Mouse (Mus musculus): ENCODE data around the gene Gm49368.
"Not testable (repeated sequence)": the region's sequence is repeated elsewhere in the genome, so short reads cannot be mapped to it uniquely, and the experiment has no call there.

Gm49368 gene

DNA sequence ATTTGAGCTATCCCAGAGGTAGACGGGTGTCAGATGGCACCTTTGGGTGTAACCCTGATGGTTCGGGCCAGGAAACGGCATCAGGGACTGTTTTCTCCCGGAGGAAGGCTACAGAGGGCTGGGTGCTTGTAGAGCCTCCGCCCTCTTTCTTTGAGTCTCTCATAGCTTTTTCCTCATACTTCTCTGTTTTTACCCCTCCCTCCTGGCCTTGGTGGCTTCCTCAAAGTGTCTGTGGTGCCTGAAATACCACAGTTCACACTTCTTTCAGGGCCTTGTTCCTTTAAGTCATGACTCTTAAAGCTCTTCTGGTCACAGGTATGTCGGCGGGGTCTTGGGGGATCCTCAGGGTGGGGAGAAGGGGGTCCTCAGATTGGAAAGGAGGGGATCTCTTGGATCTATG is at the start of gene Gm49368, which contains the start of gene Itgam:
Gene Gm49368 (plus strand): TSS at position 228 of the 400 bp plus-strand sequence.
Gene Itgam (plus strand): TSS at position 185 of the 400 bp plus-strand sequence.
- in situ Hi-C loops (cut with MboI, MseI) = no loop called here

DNA sequence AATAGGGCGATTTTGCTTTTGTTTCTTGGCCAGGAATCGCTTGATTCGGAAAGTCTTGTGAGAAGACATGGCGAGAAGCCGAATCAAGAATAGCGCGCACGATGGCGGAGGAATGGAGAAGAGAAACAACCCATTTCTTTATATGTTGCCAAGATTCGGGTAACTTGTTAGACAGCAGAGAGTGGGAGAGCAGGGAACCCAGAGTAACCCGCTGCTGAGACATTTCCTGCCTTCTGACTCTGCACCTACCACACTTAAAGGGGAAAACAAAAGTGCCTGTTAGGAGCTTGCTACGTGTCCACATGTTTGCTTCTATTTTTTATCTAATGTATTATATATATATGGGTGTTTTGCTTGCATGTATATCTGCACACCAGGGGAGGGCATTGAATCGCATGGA is 49.4 kb upstream of the Gm49368 start:
- in situ Hi-C loops (cut with MboI, MseI) = loop anchor here in 1 of 2 experiments (25.0 kb wide), 1 partner anchor 199 kb away; the partner anchor contains the start of gene Cox6a2

DNA sequence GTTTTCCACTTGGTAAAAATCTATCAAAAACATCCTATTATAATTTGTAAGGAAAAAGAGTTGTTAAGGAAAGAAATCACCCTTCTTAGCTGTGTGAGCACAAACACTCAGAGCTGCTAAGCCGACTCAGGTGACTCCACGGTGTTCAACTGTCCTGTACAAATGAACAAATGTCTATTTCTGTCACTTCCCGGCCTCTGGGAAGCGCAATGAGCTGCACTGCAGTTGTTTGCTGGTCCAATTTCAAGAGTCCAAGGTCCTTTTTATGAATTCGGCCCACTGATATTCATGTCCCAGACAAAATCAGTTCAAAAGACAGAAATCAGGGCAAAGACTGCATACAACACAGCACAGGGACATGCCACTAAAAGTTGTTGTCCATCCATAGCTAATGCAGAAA is 46.3 kb upstream of the Gm49368 start:
- in situ Hi-C loops (cut with MboI, MseI) = loop anchor here in 1 of 2 experiments (25.0 kb wide), 1 partner anchor 196 kb away; the partner anchor contains the start of gene Cox6a2

DNA sequence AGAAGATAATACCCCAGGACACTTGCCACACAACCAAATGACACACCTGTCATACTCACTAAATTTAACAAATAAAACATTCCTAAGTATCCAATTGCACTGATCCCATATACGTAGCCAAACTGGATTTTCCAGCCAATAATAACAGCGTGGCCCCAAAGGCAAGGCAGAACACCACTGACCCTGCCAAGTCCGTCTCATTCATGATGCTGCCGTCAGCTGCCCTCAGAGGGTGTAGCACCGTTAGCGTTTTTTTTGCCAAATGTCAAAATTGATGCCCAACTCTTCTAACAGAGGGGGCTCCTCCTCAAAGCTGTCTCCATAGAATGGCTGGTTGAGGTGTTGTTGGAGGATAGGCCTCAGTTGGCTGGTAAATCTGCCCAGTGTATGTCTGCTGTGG is 45.8 kb upstream of the Gm49368 start:
- in situ Hi-C loops (cut with MboI, MseI) = loop anchor here in 1 of 2 experiments (25.0 kb wide), 1 partner anchor 196 kb away; the partner anchor contains the start of gene Cox6a2

DNA sequence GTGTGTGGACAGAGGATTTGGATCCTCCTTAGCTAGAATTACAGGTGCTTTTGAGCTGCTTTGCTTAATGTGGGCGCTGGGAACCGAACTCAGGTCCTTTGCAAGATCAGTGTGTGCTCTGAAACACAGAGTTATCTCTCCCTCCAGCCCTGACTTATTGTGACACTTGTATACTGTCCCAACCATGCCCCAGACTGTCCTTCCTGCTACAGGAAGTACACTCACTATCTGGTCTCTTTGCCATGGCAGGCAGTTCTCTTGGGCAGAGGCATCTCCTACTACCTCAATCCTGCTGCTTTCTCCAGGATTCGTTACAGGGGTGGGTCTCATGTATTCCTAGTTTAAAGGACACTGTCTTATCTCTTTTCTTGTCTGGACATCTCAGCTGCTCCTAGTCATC is 44.2 kb upstream of the Gm49368 start:
- in situ Hi-C loops (cut with MboI, MseI) = loop anchor here in 1 of 2 experiments (25.0 kb wide), 1 partner anchor 194 kb away; the partner anchor contains the start of gene Cox6a2

DNA sequence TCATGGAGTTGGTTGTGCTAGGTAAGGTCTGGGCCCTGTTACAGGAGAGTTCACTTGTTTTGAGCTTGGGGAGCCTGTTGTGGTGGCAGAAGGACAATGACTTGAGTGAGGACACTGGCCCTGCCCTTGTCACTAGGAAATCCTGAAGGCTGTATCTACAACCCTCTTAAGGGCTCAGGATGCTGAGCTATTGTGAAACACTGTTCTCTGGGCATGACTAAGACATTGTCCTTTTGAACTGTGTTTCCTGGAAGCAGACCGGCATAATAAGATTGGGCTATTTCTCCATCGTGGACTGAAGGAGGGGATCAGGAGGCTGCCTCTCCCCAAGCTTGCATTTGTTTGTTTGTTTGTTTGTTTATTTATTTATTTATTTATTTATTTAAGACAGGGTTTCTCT is 43.3 kb upstream of the Gm49368 start:
- in situ Hi-C loops (cut with MboI, MseI) = loop anchor here in 1 of 2 experiments (25.0 kb wide), 1 partner anchor 193 kb away; the partner anchor contains the start of gene Cox6a2

DNA sequence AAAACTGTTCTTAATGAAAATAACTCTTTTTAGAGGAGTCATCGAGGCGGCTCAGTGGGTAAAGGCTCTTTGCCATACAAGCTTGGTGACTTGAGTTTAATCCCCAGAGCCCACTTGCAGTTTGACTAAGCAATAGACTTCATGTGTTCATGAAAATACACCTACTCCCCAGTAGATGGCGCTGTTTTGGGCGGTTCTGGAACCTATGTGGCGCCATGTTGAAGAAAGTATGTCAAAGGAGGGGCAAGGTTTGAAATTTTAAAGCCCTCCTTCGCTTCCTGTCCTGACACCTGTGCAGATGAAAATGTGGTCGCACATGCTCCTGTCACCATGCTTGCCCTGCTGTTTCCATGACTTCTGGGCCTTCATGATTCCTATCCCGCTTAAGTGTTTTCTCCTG is 39.5 kb upstream of the Gm49368 start:
- in situ Hi-C loops (cut with MboI, MseI) = loop anchor here in 1 of 2 experiments (25.0 kb wide), 1 partner anchor 189 kb away; the partner anchor contains the start of gene Cox6a2

DNA sequence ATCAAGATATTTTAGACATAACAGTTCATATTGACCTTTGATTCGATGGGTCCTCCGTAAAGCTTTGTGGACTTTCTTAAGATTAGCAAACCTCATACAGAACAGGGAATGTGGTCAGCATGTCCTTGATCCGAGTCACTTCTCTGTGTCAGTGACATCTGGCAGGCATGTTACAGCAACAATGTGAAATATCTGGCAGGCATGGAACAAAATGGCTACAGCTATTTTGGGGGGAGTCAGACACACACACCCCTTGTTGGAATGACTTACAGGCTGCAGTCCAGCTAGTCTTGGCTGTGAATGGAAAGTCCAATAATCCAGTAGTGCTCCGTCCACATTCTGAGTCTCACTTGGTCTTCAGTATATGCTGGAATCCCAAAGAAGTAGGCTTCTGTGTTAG is 38.9 kb upstream of the Gm49368 start:
- in situ Hi-C loops (cut with MboI, MseI) = loop anchor here in 1 of 2 experiments (25.0 kb wide), 1 partner anchor 189 kb away; the partner anchor contains the start of gene Cox6a2

DNA sequence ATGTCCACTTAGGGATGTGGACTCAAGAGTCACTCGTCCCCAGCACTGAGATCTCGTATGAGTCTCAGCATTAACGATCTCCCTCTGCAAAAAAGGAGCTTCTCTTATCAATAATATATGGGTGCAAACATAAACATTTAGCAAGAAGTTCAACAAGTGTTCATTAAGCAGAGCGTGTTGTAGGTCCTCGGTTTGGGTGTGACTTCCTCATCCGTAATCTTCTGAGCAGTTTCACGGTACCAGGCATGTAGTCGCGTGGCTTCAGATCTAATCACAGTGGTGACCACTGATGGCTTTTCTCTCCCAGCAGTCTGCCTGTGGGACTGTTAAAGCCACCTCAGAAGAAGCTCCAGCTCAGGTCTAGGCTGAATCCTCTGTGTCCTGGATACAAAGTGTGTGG is 38.1 kb upstream of the Gm49368 start:
- in situ Hi-C loops (cut with MboI, MseI) = loop anchor here in 1 of 2 experiments (25.0 kb wide), 1 partner anchor 188 kb away; the partner anchor contains the start of gene Cox6a2

DNA sequence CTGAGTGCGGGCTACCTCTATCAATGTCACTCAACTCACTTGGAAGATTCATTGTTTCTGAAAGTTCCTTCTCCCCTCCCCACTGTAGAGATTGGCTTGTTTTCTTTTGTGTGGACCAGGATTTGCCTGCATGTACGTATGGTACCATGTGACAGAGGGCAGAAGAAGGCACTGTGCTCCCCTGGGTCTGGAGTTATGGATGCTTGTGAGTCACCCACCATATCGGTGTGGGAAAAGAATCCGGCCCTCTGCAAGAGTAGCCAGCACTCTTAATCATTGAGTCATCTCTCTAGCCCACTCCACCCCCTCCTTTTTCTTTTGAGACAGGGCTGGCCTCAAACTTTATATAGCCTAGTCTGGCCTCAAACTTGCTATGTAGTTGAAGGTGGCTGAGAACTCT is 37.6 kb upstream of the Gm49368 start:
- in situ Hi-C loops (cut with MboI, MseI) = loop anchor here in 1 of 2 experiments (25.0 kb wide), 1 partner anchor 187 kb away; the partner anchor contains the start of gene Cox6a2

DNA sequence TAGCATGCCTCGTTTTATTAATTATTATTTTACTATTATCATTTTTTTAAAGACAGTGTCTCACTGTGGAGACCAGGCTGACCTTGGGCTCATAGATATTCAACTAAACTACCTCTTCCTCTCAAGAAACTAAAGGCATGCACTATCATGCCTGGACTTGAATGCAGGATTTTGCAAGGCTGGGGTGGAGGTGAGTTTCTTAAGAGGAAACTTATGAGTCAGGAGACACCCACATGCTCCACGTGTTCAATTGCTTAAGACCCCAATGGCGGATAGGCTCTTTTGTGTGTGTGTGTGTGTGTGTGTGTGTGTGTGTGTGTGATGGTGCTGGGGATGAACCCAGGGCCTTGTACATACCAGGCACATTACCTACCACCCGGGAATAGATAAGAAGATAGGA is 37.1 kb upstream of the Gm49368 start:
- in situ Hi-C loops (cut with MboI, MseI) = no loop called here

DNA sequence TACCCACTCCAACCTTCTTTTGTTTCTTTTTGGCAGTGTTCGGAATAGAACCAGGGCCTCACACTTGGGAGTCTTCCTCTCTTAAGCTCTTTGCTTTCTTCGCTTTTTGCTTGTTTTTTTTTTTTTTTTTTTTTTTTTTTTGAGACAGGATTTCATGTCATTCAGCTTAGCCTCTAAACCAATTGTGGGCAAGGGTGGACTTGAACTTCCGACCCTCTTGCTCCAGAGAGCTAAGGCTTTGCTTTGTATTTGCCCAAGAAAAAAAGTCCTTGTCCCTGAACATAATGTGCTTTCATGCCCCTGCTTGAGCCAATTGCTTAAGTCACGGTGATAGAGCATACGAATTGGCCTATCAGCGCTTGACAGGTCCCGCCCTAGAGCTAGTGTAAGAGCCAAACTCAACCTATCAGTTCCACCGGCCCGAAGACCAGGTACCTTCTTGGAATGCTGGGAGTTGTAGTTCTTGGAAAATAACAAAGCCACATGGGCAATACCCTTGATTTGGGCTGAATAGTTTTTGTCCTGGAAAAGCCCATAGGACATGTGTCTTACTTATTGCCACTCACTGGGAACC is 31.0 kb upstream of the Gm49368 start:
- in situ Hi-C loops (cut with MboI, MseI) = no loop called here

DNA sequence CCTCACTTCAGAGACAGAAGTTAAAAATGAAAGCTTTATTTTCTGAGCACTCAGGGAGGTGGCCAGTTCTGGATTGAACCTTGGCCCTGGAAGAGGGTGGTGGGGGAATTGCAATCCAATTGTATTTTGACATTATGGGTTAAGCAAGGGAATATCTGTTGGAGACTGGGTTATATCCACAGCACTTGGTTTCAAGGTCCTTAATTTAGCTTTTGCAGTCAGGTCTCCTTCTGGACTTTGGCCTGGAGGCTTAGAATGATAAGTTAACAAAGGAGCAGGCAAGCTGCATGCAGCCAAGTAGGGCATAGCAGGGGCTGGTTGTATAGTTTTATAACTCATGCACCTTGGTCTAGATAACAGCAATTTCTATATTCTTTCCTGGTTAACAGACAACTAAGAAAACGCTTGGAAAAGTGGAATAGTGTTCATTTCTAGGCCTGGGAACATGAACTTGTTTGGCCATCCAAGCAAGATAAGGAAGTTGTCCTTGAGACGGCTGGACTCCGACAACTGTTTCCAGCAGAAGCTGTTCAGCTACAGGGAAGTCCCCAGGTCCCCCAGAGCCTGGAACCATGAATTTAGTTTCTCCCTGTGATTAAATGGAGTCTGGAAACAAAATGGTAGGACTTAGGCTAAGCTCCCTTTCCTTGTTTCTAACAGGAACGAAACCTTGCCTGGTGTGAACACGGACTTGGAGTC is 30.0 kb upstream of the Gm49368 start:
- in situ Hi-C loops (cut with MboI, MseI) = no loop called here

DNA sequence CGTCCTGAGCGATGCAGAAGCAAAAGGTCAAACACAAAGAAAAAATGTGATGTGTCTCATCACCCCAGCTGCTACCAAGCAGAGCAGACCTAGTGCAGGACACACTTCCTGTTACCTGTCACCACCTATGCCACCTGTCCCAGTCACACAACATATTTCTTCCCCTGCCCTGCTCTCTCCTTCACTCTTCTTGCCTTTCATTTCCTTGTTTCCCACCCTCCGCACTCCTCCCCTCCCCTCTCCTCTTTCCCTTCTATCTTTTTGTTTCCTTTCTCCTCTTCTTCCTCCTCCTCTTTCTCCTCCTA is 29.5 kb upstream of the Gm49368 start:
- in situ Hi-C loops (cut with MboI, MseI) = no loop called here

DNA sequence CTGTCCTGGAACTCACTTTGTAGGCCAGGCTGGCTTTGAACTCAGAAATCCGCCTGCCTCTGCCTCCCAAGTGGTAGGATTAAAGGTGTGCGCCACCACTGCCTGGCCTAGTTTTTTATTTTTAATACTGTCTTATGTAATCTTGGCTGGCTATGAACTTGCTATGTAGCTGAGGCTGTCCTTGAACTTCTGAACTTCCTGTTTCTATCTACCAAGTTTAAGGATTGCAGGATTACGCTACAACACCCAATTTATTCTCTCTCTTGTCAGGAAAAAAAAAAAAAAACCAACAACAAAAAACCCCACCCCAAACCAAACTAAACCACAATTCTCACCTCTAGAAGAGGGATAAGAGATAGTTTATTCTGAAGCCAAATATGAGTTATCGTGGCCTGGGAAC is 28.9 kb upstream of the Gm49368 start:
- in situ Hi-C loops (cut with MboI, MseI) = no loop called here

DNA sequence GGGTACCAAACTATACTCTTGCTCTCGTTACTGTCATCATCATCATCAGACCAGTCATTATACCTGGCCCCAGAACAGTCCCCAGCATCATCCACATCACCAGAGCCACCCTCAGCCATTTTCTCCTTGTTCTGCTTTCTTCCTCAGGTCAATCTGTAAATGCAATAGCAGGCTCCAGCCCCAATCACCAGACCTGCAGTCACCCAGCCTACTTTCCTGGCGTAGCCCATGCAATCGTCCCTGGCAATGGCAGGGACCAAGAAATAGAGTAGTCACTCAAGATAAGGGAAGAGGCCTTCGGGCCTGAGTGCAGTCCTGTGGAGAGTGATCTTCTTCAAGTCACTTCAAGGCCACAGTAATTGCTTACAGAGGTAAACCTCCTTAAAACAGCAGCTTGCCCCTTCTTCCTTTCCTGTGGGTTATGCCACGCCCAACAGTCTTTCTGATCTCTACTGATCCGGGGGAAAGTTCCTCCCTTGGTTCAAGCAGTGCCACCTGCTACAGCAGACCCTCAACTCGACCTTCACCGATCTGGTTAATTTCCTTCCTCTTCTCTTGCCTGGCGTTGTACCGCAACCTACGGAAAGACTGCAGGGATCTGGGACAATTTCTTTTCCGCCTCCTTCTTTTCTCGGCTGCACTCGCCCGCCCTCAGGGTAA is 20.2 kb upstream of the Gm49368 start:
- in situ Hi-C loops (cut with MboI, MseI) = not testable (repeated sequence)

DNA sequence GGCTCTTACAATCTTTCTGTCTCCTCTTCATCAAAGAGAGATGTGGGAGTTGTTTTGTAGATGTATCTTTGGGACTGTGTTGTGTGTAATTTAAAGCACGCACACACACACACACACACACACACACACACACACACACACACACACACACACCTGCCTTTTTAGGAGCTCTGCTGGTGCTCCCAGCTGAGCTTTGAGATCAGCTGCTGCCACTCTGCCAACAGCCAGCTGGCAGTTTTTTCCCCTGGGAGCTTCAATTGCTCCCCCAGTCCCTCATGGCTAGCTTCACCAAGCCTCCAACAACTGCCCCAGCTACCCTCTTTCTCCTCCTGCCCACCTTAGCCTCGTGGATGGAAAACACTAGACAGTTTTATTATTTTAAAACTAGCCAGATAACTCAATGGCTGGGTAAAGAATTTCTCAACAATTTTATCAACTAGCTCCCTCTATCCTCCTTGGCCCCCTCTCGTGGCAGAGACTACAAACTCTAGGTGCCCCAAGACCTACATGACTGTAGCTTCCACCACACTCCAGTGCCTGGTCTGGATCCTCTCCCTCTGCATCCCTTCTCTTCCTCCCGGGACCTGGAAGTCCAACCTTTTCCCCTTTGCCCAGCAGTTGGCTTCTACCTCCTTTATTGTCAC is 18.2 kb upstream of the Gm49368 start:
- in situ Hi-C loops (cut with MboI, MseI) = no loop called here

DNA sequence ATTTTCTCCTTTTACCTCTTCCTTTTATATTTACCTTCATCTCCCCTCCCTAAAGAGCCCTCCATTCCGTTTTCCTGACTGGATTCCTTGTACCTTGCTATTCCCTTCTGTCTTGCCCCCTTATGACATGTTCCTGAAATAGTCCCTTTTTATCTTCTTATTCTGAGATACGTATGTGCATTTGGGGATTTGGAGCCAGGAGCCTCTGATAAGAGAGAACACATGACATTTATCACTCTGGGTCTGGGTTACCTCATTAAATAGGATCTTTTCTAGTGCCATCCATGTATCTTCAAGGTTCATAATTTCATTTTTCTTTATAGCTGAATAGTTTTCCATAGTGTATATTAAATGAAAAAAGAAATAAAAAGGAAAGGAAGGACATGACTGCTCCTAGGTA is 16.8 kb upstream of the Gm49368 start:
- in situ Hi-C loops (cut with MboI, MseI) = no loop called here

DNA sequence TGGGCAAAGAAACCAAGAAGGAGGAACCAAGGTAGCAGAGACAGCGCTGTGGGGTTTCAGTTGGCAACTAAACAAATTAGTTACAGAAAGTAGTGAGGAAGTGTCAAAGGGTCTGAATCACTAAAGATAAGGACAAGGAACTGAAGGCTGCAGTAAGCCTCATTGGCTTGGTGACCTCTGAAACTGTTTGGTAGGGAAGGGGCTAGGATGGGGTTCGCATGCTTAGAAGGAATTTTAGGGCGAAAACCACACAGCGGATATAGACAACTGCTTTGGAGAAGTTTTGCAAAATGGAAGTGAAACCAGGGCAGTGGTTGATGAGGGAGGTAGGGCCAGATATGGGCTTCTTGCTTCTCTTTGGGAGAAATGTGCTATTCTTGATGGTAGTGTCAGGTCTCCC is 13.7 kb upstream of the Gm49368 start:
- in situ Hi-C loops (cut with MboI, MseI) = no loop called here

DNA sequence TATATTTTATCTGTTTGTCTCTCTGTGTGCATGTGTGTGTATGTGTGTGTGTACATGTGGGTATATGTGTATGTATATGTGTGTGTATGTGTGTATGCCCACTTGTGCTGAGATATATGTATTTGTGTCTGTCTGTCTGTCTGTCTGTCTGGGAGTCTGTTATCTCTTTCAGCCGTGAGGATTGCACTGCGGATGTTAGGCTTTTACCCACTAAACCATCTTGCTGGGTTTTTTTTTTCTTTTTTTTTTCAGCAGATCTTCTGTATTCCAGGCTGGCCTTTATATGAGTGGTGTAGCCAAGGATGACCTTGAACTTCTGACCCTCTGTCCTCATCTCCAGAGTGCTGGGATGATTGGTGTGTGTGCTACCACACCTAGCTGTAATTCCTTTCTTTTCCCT is 13.2 kb upstream of the Gm49368 start:
- in situ Hi-C loops (cut with MboI, MseI) = no loop called here

DNA sequence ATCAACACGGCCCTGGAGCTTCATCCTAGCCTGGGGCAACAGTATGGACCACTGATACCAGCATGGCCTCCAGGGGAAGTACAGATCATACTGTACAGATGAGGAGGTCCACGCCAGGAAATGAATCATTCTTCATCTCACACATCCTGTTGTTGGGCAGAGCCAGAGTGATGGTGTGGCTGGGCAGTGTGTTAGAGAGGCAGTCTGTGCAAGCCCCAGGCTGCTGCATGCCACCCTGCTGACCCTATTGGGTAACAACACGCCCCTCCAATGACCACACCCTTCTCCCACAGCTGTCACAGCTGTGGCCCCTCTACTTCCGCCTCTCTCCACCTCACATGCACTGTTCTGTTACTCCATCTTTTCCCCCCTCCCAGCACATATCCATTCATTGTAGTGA is 11.7 kb upstream of the Gm49368 start:
- in situ Hi-C loops (cut with MboI, MseI) = no loop called here

DNA sequence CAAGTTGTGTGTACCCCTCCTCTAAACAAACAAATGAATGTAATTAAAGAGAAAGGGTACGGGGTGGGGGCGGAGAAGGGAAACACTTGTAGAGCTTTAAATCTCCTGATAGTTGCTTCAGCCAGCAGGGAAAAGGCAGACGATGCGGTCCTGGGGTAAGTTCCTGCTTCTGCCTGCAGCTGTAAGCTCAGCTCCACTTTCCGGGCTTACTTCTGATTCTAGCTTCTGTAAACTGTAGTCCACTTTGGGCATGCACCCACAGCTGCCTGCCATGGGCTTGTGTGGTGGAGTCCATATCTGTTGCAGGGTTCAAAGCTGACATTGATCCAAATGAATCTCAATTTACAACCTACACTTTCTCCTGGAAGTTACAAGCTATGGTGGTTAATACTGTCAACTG is 9.4 kb upstream of the Gm49368 start:
- in situ Hi-C loops (cut with MboI, MseI) = no loop called here

Data from T-helper 17 cell (primary cell).